Mouse (Mus musculus) macrophage (primary cell): ENCODE results near the gene Gpbar1. TPM values are rescaled to one million over a fixed set of nuclear protein-coding genes. Genes with fewer than 3 reads are reported as not detected.

Experiments used
- H3K27ac ChIP-seq: fragments of 350-480 bp; formaldehyde crosslinking; 2 replicates; pipeline ENCODE4 v1.9.0; 2021
- H3K36me3 ChIP-seq: fragments of 350-480 bp; formaldehyde crosslinking; 2 replicates; pipeline ENCODE4 v1.9.0; 2021; ENCODE audit errors: inconsistent target
- H3K4me3 ChIP-seq: fragments of 350-480 bp; formaldehyde crosslinking; 2 replicates; pipeline ENCODE4 v1.9.0; 2021; ENCODE audit errors: inconsistent target
- H3K79me2 ChIP-seq: fragments of 350-480 bp; formaldehyde crosslinking; 2 replicates; pipeline ENCODE4 v1.9.0; 2021; ENCODE audit errors: inconsistent target
- WGBS: methylation state at CpG from one replicate; pipeline ENCODE4 v1.1.7; 2026; ENCODE audit warnings: inconsistent platforms; ENCODE audit not compliant: missing documents; 5-methylcytosine and 5-hydroxymethylcytosine counted together
- polyA plus RNA-seq: library from polyadenylated mRNA; stranded (reverse); fragments of 250-400 nt; gene quantifications from 3 replicates; pipeline ENCODE4 v1.2.4, GENCODE M21; 2018; ENCODE audit warnings: inconsistent platforms
- total RNA-seq, 78 experiments: library from RNA; depleted of rRNA; stranded (reverse); fragments of 250-400 nt; gene quantifications; 1 replicate in 9 of 78; 2 replicates in 24 of 78; 3 replicates in 43 of 78; 4 replicates in 2 of 78; pipeline ENCODE4 v1.2.4; 2018; ENCODE audit warnings: inconsistent platforms in 56 of 78

Gene Gpbar1
- not detected for total RNA-seq (2018; cell fraction: chromatin; rRNA removed)
- not detected for total RNA-seq (2018; cell fraction: cytosol; rRNA removed)
- total RNA-seq (2018; cell fraction: nucleus; rRNA removed) = not detected
- not detected in 3 replicates for polyA plus RNA-seq

- H3K36me3 ChIP-seq = peaks cover 38% of the 10 kb centered on the region
- WGBS = 93% methylated on average over 10 of the region's 10 CpGs
- H3K4me3 ChIP-seq = no peak within 1 kb of the TSS
- peaks cover 19% of the 10 kb centered on the region for H3K79me2 ChIP-seq
- no peak within 1 kb of the TSS for H3K27ac ChIP-seq
Measured at GRCm38 (mm10) chr1:74278538-74278937, at the start of gene Gpbar1. TSS of gene Gpbar1 (plus strand) at chr1:74278550.

GRCm38 (mm10) chr1:74229942-74230341, 48.4 kb upstream of the Gpbar1 start:
- Histone ChIP-seq H3K36me3 (no peaks in the 10 kb centered on the region), H3K27ac (no peak overlapping the region), H3K79me2 (no peaks in the 10 kb centered on the region), H3K4me3 (no peak overlapping the region)
- WGBS = 100% methylated on average over 2 of the region's 2 CpGs

GRCm38 (mm10) chr1:74230992-74231391, 47.4 kb upstream of the Gpbar1 start:
- Histone ChIP-seq H3K4me3 (no peak overlapping the region), H3K36me3 (no peaks in the 10 kb centered on the region), H3K27ac (no peak overlapping the region), H3K79me2 (no peaks in the 10 kb centered on the region)
- no CpG with 5 or more reads among the region's 1 CpGs for WGBS

GRCm38 (mm10) chr1:74235938-74236589, 42.3 kb upstream of the Gpbar1 start, which contains the start of gene Arpc2:
TSS of gene Arpc2 (plus strand) at chr1:74236084.
- peak within 1 kb of the TSS; percentile 94 for H3K27ac ChIP-seq
- peaks cover 46% of the 10 kb centered on the region for H3K79me2 ChIP-seq
- peak within 1 kb of the TSS; percentile 91 for H3K4me3 ChIP-seq
- no peaks in the 10 kb centered on the region for H3K36me3 ChIP-seq
- WGBS = 10% methylated on average over 34 of the region's 55 CpGs

- Histone ChIP-seq H3K79me2 (peaks cover 53% of the 10 kb centered on the region), H3K36me3 (no peaks in the 10 kb centered on the region), H3K27ac (peak overlapping the region; percentile 94), H3K4me3 (peak overlapping the region; percentile 91)
- under 1% methylated on average over 51 of the region's 57 CpGs for WGBS
Measured at GRCm38 (mm10) chr1:74236590-74237317, 41.6 kb upstream of the Gpbar1 start.

GRCm38 (mm10) chr1:74237671-74238070, 40.7 kb upstream of the Gpbar1 start:
- WGBS = 0% methylated on average over 5 of the region's 5 CpGs
- Histone ChIP-seq H3K27ac (peak overlapping the region; percentile 94), H3K36me3 (no peaks in the 10 kb centered on the region)

GRCm38 (mm10) chr1:74238136-74238535, 40.2 kb upstream of the Gpbar1 start:
- H3K79me2 ChIP-seq = peaks cover 67% of the 10 kb centered on the region
- WGBS = 0% methylated on average over 1 of the region's 1 CpGs
- H3K4me3 ChIP-seq = peak overlapping the region; percentile 91
- no peaks in the 10 kb centered on the region for H3K36me3 ChIP-seq
- peak overlapping the region; percentile 94 for H3K27ac ChIP-seq

More at GRCm38 (mm10) chr1:74237671-74238070, 40.7 kb upstream of the Gpbar1 start:
- Histone ChIP-seq H3K4me3 (peak overlapping the region; percentile 91), H3K79me2 (peaks cover 62% of the 10 kb centered on the region)

GRCm38 (mm10) chr1:74239162-74239561, 39.2 kb upstream of the Gpbar1 start:
- Histone ChIP-seq H3K36me3 (no peaks in the 10 kb centered on the region), H3K27ac (peak overlapping the region; percentile 94), H3K79me2 (peaks cover 77% of the 10 kb centered on the region), H3K4me3 (peak overlapping the region; percentile 91)
- 11% methylated on average over 7 of the region's 7 CpGs for WGBS

- WGBS = 2% methylated on average over 11 of the region's 11 CpGs
- Histone ChIP-seq H3K36me3 (no peaks in the 10 kb centered on the region), H3K79me2 (peaks cover 82% of the 10 kb centered on the region), H3K4me3 (peak overlapping the region; percentile 91), H3K27ac (peak overlapping the region; percentile 94)
Measured at GRCm38 (mm10) chr1:74239618-74240017, 38.7 kb upstream of the Gpbar1 start.

GRCm38 (mm10) chr1:74240311-74240710, 38.0 kb upstream of the Gpbar1 start:
- Histone ChIP-seq H3K27ac (peak overlapping the region; percentile 94), H3K4me3 (peak overlapping the region; percentile 91; the same call in 1 of the 2 replicates), H3K36me3 (no peaks in the 10 kb centered on the region), H3K79me2 (peaks cover 89% of the 10 kb centered on the region)
- WGBS = 28% methylated on average over 6 of the region's 6 CpGs

GRCm38 (mm10) chr1:74240832-74241231, 37.5 kb upstream of the Gpbar1 start:
- WGBS = 25% methylated on average over 4 of the region's 4 CpGs
- Histone ChIP-seq H3K36me3 (0 out of 2 replicates have a peak, but pooled peaks cover under 1% of the 10 kb centered on the region), H3K79me2 (peaks cover 94% of the 10 kb centered on the region), H3K4me3 (no peak overlapping the region), H3K27ac (peak overlapping the region; percentile 94)

GRCm38 (mm10) chr1:74245525-74245924, 32.8 kb upstream of the Gpbar1 start:
- peaks cover 92% of the 10 kb centered on the region for H3K79me2 ChIP-seq
- H3K27ac ChIP-seq = no peak overlapping the region
- peaks cover 8% of the 10 kb centered on the region; the same call in 1 of the 2 replicates for H3K36me3 ChIP-seq
- no peak overlapping the region for H3K4me3 ChIP-seq
- 59% methylated on average over 2 of the region's 2 CpGs for WGBS

- Histone ChIP-seq H3K36me3 (peaks cover 41% of the 10 kb centered on the region), H3K4me3 (no peak overlapping the region), H3K27ac (peak overlapping the region; percentile 96), H3K79me2 (peaks cover 92% of the 10 kb centered on the region)
- WGBS = 0% methylated on average over 1 of the region's 1 CpGs
Measured at GRCm38 (mm10) chr1:74248799-74249198, 29.6 kb upstream of the Gpbar1 start.

- Histone ChIP-seq H3K27ac (peak overlapping the region; percentile 96), H3K36me3 (peaks cover 48% of the 10 kb centered on the region), H3K79me2 (peaks cover 92% of the 10 kb centered on the region), H3K4me3 (no peak overlapping the region)
- 20% methylated on average over 5 of the region's 5 CpGs for whole genome bisulfite sequencing
Measured at GRCm38 (mm10) chr1:74249331-74249980, 28.9 kb upstream of the Gpbar1 start.
